Mouse (Mus musculus) MEL (cell line): Measurements from ENCODE around the gene Lnx1.

Experiments
- CTCF ChIP-seq, 3 experiments: IDR thresholded peaks in 2 of 3; conservative IDR thresholded peaks in 1 of 3; 2 replicates each; pipeline ENCODE4 v1.5.1; 2011 to 2012; ENCODE audit warnings: low read length in 3 of 3, low read depth in 2 of 3, mild to moderate bottlenecking in 2 of 3, improper control_type of control experiment in 1 of 3, inconsistent platforms in 1 of 3, mixed read lengths in 1 of 3, moderate library complexity in 1 of 3; ENCODE audit not compliant: control insufficient read depth in 1 of 3, insufficient read depth in 1 of 3, poor library complexity in 1 of 3, severe bottlenecking in 1 of 3
- E2F4 ChIP-seq: IDR thresholded peaks from 2 replicates; pipeline ENCODE4 v1.6.1; 2011; ENCODE audit warnings: low read depth, low read length, improper control_type of control experiment, borderline replicate concordance
- EP300 ChIP-seq, 2 experiments: IDR thresholded peaks; 2 replicates each; pipeline ENCODE4 v1.6.1; 2011; ENCODE audit warnings: improper control_type of control experiment in 2 of 2, low read length in 2 of 2, low read depth in 1 of 2, mild to moderate bottlenecking in 1 of 2
- JUND ChIP-seq: IDR thresholded peaks from 2 replicates; pipeline ENCODE4 v1.6.1; 2011; ENCODE audit warnings: low read depth, mild to moderate bottlenecking, improper control_type of control experiment, low read length
- MAFK ChIP-seq: IDR thresholded peaks from 2 replicates; pipeline ENCODE4 v1.6.1; 2011; ENCODE audit warnings: low read depth, mild to moderate bottlenecking, low read length, improper control_type of control experiment, borderline replicate concordance
- MAX ChIP-seq: IDR thresholded peaks from 2 replicates; pipeline ENCODE4 v1.6.1; 2011; ENCODE audit warnings: low read length, improper control_type of control experiment
- MEF2A ChIP-seq: IDR thresholded peaks from 2 replicates; pipeline ENCODE4 v1.6.1; 2014; ENCODE audit warnings: low read depth, mild to moderate bottlenecking, inconsistent platforms, low read length, improper control_type of control experiment; ENCODE audit not compliant: poor library complexity, insufficient replicate concordance, severe bottlenecking; ENCODE audit errors: extremely low read depth
- MXI1 ChIP-seq: IDR thresholded peaks from 2 replicates; pipeline ENCODE4 v1.6.1; 2011; ENCODE audit warnings: mild to moderate bottlenecking, low read depth, low read length, improper control_type of control experiment
- POLR2A ChIP-seq, 2 experiments: IDR thresholded peaks; 2 replicates each; pipeline ENCODE4 v1.6.1; 2011 to 2012; ENCODE audit warnings: low read length in 2 of 2, mild to moderate bottlenecking in 2 of 2, control low read depth in 1 of 2, improper control_type of control experiment in 1 of 2, low read depth in 1 of 2, moderate library complexity in 1 of 2; ENCODE audit not compliant: control insufficient read depth in 1 of 2, insufficient read depth in 1 of 2, poor library complexity in 1 of 2
- RAD21 ChIP-seq: IDR thresholded peaks from 2 replicates; pipeline ENCODE4 v1.6.1; 2011; ENCODE audit warnings: mild to moderate bottlenecking, low read depth, low read length, improper control_type of control experiment
- SMC3 ChIP-seq: IDR thresholded peaks from 2 replicates; pipeline ENCODE4 v1.6.1; 2011; ENCODE audit warnings: low read depth, low read length, improper control_type of control experiment
- UBTF ChIP-seq: IDR thresholded peaks from 2 replicates; pipeline ENCODE4 v1.6.1; 2012; ENCODE audit warnings: low read depth, mild to moderate bottlenecking, inconsistent platforms, low read length, improper control_type of control experiment, moderate library complexity, borderline replicate concordance; ENCODE audit not compliant: insufficient read depth

- TF ChIP-seq UBTF (no peak), MAX (no peak), E2F4 (no peak), RAD21 (no peak), POLR2A (IDR thresholded peaks at IDR 0.05; ENCODE audit: control insufficient read depth in 1 of 2, insufficient read depth in 1 of 2, low read depth in 1 of 2, low read length in 2 of 2, poor library complexity in 1 of 2) (no peak), MEF2A (no peak), MXI1 (no peak), CTCF (IDR thresholded peaks at IDR 0.05 in 2 of 3, conservative IDR thresholded peaks at IDR 0.05 in 1 of 3; ENCODE audit: control insufficient read depth in 1 of 3, insufficient read depth in 1 of 3, low read depth in 2 of 3, low read length in 3 of 3, poor library complexity in 1 of 3, severe bottlenecking in 1 of 3) (no peak), SMC3 (no peak), EP300 (IDR thresholded peaks at IDR 0.05; ENCODE audit: low read depth in 1 of 2, low read length in 2 of 2) (no peak), JUND (no peak), MAFK (no peak)
These were observed 69.3 kb downstream of the Lnx1 start for GRCm38 (mm10) chr5:74633453-74633852.
